Mouse (Mus musculus): ENCODE measurements around the gene Aplp2. TPM values are rescaled to one million over a fixed set of nuclear protein-coding genes. Genes with fewer than 3 reads are reported as not detected.

Gene Aplp2
- polyA plus RNA-seq, 1 experiment from 2014 or later, result 313 TPM

- DNase-seq (no peak), ATAC-seq (ENCODE audit: low FRiP score, low TSS enrichment) (no peak)
- peaks cover 90% of the 10 kb centered on the region for H3K36me3 ChIP-seq (ENCODE audit: control insufficient read depth, insufficient read depth, low read length)
- H3K9me3 ChIP-seq (ENCODE audit: control insufficient read depth, low read length), result no peaks in the 10 kb centered on the region
- 91% methylated on average over 1 of the region's 1 CpGs for WGBS
- no peaks in the 10 kb centered on the region for H3K27me3 ChIP-seq (ENCODE audit: control insufficient read depth, insufficient read depth, low read length)
- no peak overlapping the region for H3K9ac ChIP-seq (replicated peaks; ENCODE audit: low read length)
- H3K27ac ChIP-seq (replicated peaks; ENCODE audit: low read depth, low read length), result no peak overlapping the region
- no peak overlapping the region for H3K4me3 ChIP-seq (replicated peaks; ENCODE audit: low read depth, low read length)
- H3K4me2 ChIP-seq (ENCODE audit: low read length), result no peak overlapping the region
- no peaks in the 10 kb centered on the region for H3K4me1 ChIP-seq (ENCODE audit: control insufficient read depth, insufficient read depth, low read length)
These were observed 48.3 kb downstream of the Aplp2 start for GRCm38 (mm10) chr9:31163327-31163726.

GRCm38 (mm10) chr9:31162911-31163310, 48.7 kb downstream of the Aplp2 start:
- Histone ChIP-seq H3K27ac (replicated peaks; ENCODE audit: low read depth, low read length) (no peak overlapping the region), H3K9me3 (ENCODE audit: control insufficient read depth, low read length) (no peaks in the 10 kb centered on the region), H3K4me2 (ENCODE audit: low read length) (no peak overlapping the region), H3K27me3 (ENCODE audit: control insufficient read depth, insufficient read depth, low read length) (no peaks in the 10 kb centered on the region), H3K36me3 (ENCODE audit: control insufficient read depth, insufficient read depth, low read length) (peaks cover 90% of the 10 kb centered on the region), H3K9ac (replicated peaks; ENCODE audit: low read length) (no peak overlapping the region), H3K4me3 (replicated peaks; ENCODE audit: low read depth, low read length) (no peak overlapping the region), H3K4me1 (ENCODE audit: control insufficient read depth, insufficient read depth, low read length) (no peaks in the 10 kb centered on the region)
- DNase-seq (no peak), ATAC-seq (ENCODE audit: low FRiP score, low TSS enrichment) (no peak)
- WGBS, result 78% methylated on average over 1 of the region's 1 CpGs

- H3K9me3 ChIP-seq (ENCODE audit: control insufficient read depth, low read length), result no peaks in the 10 kb centered on the region
- ATAC-seq (ENCODE audit: low FRiP score, low TSS enrichment) (no peak), DNase-seq (peak; percentile 59)
- WGBS, result 86% methylated on average over 4 of the region's 4 CpGs
- no peaks in the 10 kb centered on the region for H3K27me3 ChIP-seq (ENCODE audit: control insufficient read depth, insufficient read depth, low read length)
- H3K36me3 ChIP-seq (ENCODE audit: control insufficient read depth, insufficient read depth, low read length), result peaks cover 96% of the 10 kb centered on the region
- no peak overlapping the region for H3K27ac ChIP-seq (replicated peaks; ENCODE audit: low read depth, low read length)
- H3K4me2 ChIP-seq (ENCODE audit: low read length), result no peak overlapping the region
- no peak overlapping the region for H3K9ac ChIP-seq (replicated peaks; ENCODE audit: low read length)
- H3K4me1 ChIP-seq (ENCODE audit: control insufficient read depth, insufficient read depth, low read length), result no peaks in the 10 kb centered on the region
- no peak overlapping the region for H3K4me3 ChIP-seq (replicated peaks; ENCODE audit: low read depth, low read length)
These were observed 51.7 kb downstream of the Aplp2 start for GRCm38 (mm10) chr9:31159910-31160309.

- peaks cover 98% of the 10 kb centered on the region for H3K36me3 ChIP-seq (ENCODE audit: control insufficient read depth, insufficient read depth, low read length)
- no peak for ATAC-seq (ENCODE audit: low FRiP score, low TSS enrichment)
These were observed 55.0 kb downstream of the Aplp2 start for GRCm38 (mm10) chr9:31156594-31156993.

GRCm38 (mm10) chr9:31151050-31151449, 60.6 kb downstream of the Aplp2 start:
- Histone ChIP-seq H3K27ac (replicated peaks; ENCODE audit: low read depth, low read length) (no peak overlapping the region), H3K4me3 (replicated peaks; ENCODE audit: low read depth, low read length) (no peak overlapping the region), H3K9me3 (ENCODE audit: control insufficient read depth, low read length) (no peaks in the 10 kb centered on the region), H3K36me3 (ENCODE audit: control insufficient read depth, insufficient read depth, low read length) (peaks cover 77% of the 10 kb centered on the region), H3K4me2 (ENCODE audit: low read length) (no peak overlapping the region), H3K27me3 (ENCODE audit: control insufficient read depth, insufficient read depth, low read length) (no peaks in the 10 kb centered on the region), H3K4me1 (ENCODE audit: control insufficient read depth, insufficient read depth, low read length) (no peaks in the 10 kb centered on the region), H3K9ac (replicated peaks; ENCODE audit: low read length) (no peak overlapping the region)
- 75% methylated on average over 2 of the region's 2 CpGs for WGBS
- peak; percentile 86 for DNase-seq
- ATAC-seq (ENCODE audit: low FRiP score, low TSS enrichment), result no peak

More at GRCm38 (mm10) chr9:31156594-31156993, 55.0 kb downstream of the Aplp2 start:
- Histone ChIP-seq H3K9ac (replicated peaks; ENCODE audit: low read length) (no peak overlapping the region), H3K4me3 (replicated peaks; ENCODE audit: low read depth, low read length) (no peak overlapping the region), H3K27ac (replicated peaks; ENCODE audit: low read depth, low read length) (no peak overlapping the region), H3K27me3 (ENCODE audit: control insufficient read depth, insufficient read depth, low read length) (no peaks in the 10 kb centered on the region), H3K9me3 (ENCODE audit: control insufficient read depth, low read length) (no peaks in the 10 kb centered on the region), H3K4me1 (ENCODE audit: control insufficient read depth, insufficient read depth, low read length) (no peaks in the 10 kb centered on the region), H3K4me2 (ENCODE audit: low read length) (no peak overlapping the region)
- no peak for DNase-seq
- WGBS, result 95% methylated on average over 8 of the region's 8 CpGs

GRCm38 (mm10) chr9:31148135-31148534, 63.5 kb downstream of the Aplp2 start:
- Histone ChIP-seq H3K4me1 (ENCODE audit: control insufficient read depth, insufficient read depth, low read length) (no peaks in the 10 kb centered on the region), H3K27me3 (ENCODE audit: control insufficient read depth, insufficient read depth, low read length) (no peaks in the 10 kb centered on the region), H3K9me3 (ENCODE audit: control insufficient read depth, low read length) (no peaks in the 10 kb centered on the region), H3K36me3 (ENCODE audit: control insufficient read depth, insufficient read depth, low read length) (peaks cover 55% of the 10 kb centered on the region), H3K4me3 (replicated peaks; ENCODE audit: low read depth, low read length) (no peak overlapping the region), H3K9ac (replicated peaks; ENCODE audit: low read length) (no peak overlapping the region), H3K4me2 (ENCODE audit: low read length) (no peak overlapping the region), H3K27ac (replicated peaks; ENCODE audit: low read depth, low read length) (no peak overlapping the region)
- DNase-seq (no peak), ATAC-seq (ENCODE audit: low FRiP score, low TSS enrichment) (no peak)
- 88% methylated on average over 7 of the region's 7 CpGs for WGBS

- DNase-seq, result no peak
- no peaks in the 10 kb centered on the region for H3K9me3 ChIP-seq (ENCODE audit: control insufficient read depth, low read length)
- no peak overlapping the region for H3K4me3 ChIP-seq (replicated peaks; ENCODE audit: low read depth, low read length)
- H3K36me3 ChIP-seq (ENCODE audit: control insufficient read depth, insufficient read depth, low read length), result peaks cover 30% of the 10 kb centered on the region
- no peaks in the 10 kb centered on the region for H3K4me1 ChIP-seq (ENCODE audit: control insufficient read depth, insufficient read depth, low read length)
- 83% methylated on average over 7 of the region's 7 CpGs for WGBS
- no peak overlapping the region for H3K27ac ChIP-seq (replicated peaks; ENCODE audit: low read depth, low read length)
- H3K9ac ChIP-seq (replicated peaks; ENCODE audit: low read length), result no peak overlapping the region
- ATAC-seq (ENCODE audit: low FRiP score, low TSS enrichment), result no peak
- H3K4me2 ChIP-seq (ENCODE audit: low read length), result no peak overlapping the region
- H3K27me3 ChIP-seq (ENCODE audit: control insufficient read depth, insufficient read depth, low read length), result no peaks in the 10 kb centered on the region
These were observed 66.2 kb downstream of the Aplp2 start for GRCm38 (mm10) chr9:31145272-31145925.

GRCm38 (mm10) chr9:31142924-31143323, 68.7 kb downstream of the Aplp2 start:
- no peak overlapping the region for H3K27ac ChIP-seq (replicated peaks; ENCODE audit: low read depth, low read length)
- no peak for ATAC-seq (ENCODE audit: low FRiP score, low TSS enrichment)
- no peak overlapping the region for H3K4me2 ChIP-seq (ENCODE audit: low read length)
- no peaks in the 10 kb centered on the region for H3K27me3 ChIP-seq (ENCODE audit: control insufficient read depth, insufficient read depth, low read length)
- WGBS, result 92% methylated on average over 1 of the region's 1 CpGs
- no peaks in the 10 kb centered on the region for H3K4me1 ChIP-seq (ENCODE audit: control insufficient read depth, insufficient read depth, low read length)
- H3K9me3 ChIP-seq (ENCODE audit: control insufficient read depth, low read length), result no peaks in the 10 kb centered on the region
- 0 out of 2 replicates have a peak, but pooled peaks cover 8% of the 10 kb centered on the region for H3K36me3 ChIP-seq (ENCODE audit: control insufficient read depth, insufficient read depth, low read length)
- no peak overlapping the region for H3K9ac ChIP-seq (replicated peaks; ENCODE audit: low read length)
- no peak overlapping the region for H3K4me3 ChIP-seq (replicated peaks; ENCODE audit: low read depth, low read length)
- no peak for DNase-seq

GRCm38 (mm10) chr9:31133131-31133530, 78.5 kb downstream of the Aplp2 start:
- no peak overlapping the region for H3K27ac ChIP-seq (replicated peaks; ENCODE audit: low read depth, low read length)
- H3K4me2 ChIP-seq (ENCODE audit: low read length), result no peak overlapping the region
- no peak for DNase-seq
- no peak for ATAC-seq (ENCODE audit: low FRiP score, low TSS enrichment)
- no peak overlapping the region for H3K9ac ChIP-seq (replicated peaks; ENCODE audit: low read length)
- H3K27me3 ChIP-seq (ENCODE audit: control insufficient read depth, insufficient read depth, low read length), result peaks cover 45% of the 10 kb centered on the region
- H3K4me3 ChIP-seq (replicated peaks; ENCODE audit: low read depth, low read length), result no peak overlapping the region
- H3K4me1 ChIP-seq (ENCODE audit: control insufficient read depth, insufficient read depth, low read length), result peaks cover 13% of the 10 kb centered on the region
- H3K36me3 ChIP-seq (ENCODE audit: control insufficient read depth, insufficient read depth, low read length), result no peaks in the 10 kb centered on the region
- WGBS, result 88% methylated on average over 5 of the region's 5 CpGs
- no peaks in the 10 kb centered on the region for H3K9me3 ChIP-seq (ENCODE audit: control insufficient read depth, low read length)
